Mouse (Mus musculus): ENCODE measurements around the gene D930007J09Rik.

DNA sequence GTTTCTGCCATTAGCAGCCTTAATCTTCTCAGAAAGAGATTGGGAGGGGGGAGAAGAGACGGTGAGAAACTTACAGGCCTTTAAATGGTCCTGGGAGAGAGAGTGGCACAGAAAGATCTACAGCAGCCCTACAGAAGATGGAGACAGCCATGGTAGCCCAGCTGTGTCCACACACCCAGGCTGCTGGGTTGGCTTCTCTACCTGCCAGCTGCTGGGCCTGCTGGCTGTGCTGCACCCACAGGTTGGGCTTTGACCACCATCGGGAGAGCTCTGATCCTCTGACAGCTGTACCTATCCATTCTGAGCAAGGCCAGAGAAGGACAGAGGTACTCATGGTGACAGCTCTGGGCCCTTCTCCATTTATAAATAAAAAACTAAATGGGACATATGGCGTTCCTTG, 23.8 kb downstream of the D930007J09Rik start:
- no peak for TF ChIP-seq CTCF (IDR thresholded peaks at IDR 0.05; ENCODE audit: insufficient read depth, low read length)
- no peak for TF ChIP-seq POLR2A (IDR thresholded peaks at IDR 0.05; ENCODE audit: borderline replicate concordance, extremely low read depth, low read depth, low read length)

Data from lung, adult 2 months (tissue).